Mouse (Mus musculus): ENCODE data around the gene Mdp1.

GRCm38 (mm10) chr14:55643060-55643907 lies 17.0 kb downstream of the Mdp1 start, which contains the start of gene Tm9sf1:
- TF ChIP-seq CTCF (IDR thresholded peaks at IDR 0.05; ENCODE audit: control insufficient read depth, insufficient read depth, low read length) = no peak; the same call in 1 of the 2 replicates
- peak; percentile 66; the same call in 1 of the 2 replicates for TF ChIP-seq POLR2A (IDR thresholded peaks at IDR 0.05; ENCODE audit: borderline replicate concordance, control insufficient read depth, low read depth, low read length)
